Mouse (Mus musculus): Measurements from ENCODE around the gene Fzd7.

DNA sequence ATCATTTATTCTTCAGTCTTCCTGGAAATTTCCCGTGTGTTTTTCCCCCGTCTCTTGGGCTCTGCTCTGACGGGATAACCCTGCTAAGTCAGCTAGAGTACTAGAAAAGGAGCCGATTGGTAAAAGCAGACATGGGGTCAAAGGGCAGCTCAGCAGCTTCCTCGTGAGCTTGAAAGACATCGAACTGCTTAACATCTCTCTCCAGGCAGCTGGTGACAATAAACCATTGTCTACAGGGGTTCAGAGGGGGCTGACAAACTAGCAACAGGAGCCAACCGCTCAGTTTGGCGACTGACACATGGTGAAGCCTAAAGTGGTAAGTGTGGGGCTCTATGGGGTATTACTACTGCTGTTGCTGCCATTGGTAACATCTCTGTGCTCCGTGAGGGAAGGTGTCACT, 30.6 kb upstream of the Fzd7 start:
- TF ChIP-seq CTCF (conservative IDR thresholded peaks at IDR 0.05; ENCODE audit: insufficient read depth, insufficient read length, low read depth, low read length) (no peak), POLR2A (IDR thresholded peaks at IDR 0.05; ENCODE audit: low read depth, low read length) (no peak)
